Mouse (Mus musculus) midbrain, embryonic 14.5 days (tissue): ENCODE measurements around the gene Akr1b8. TPM values are rescaled to one million over a fixed set of nuclear protein-coding genes. Genes with fewer than 3 reads are reported as not detected.

Experiments used
- ATAC-seq: fragments of 200-750 bp; cut with Nextera tagmentation; 2 replicates; pipeline ENCODE4 v1.8.0; 2017; ENCODE audit warnings: moderate number of reproducible peaks, moderate library complexity; ENCODE audit not compliant: low FRiP score, low TSS enrichment
- DNase-seq: peaks from one replicate; pipeline ENCODE4 v3.0.0-alpha.2; 2015
- H3K27ac ChIP-seq: fragments of 300-500 bp; sonication (generic); replicated peaks from 2 replicates; pipeline ENCODE4 v1.5.1; 2014; ENCODE audit warnings: mild to moderate bottlenecking, low read depth, low read length, moderate library complexity
- H3K27me3 ChIP-seq: fragments of 300-500 bp; sonication (generic); 2 replicates; pipeline ENCODE4 v1.6.1; 2014; ENCODE audit warnings: low read length, control low read depth, mixed read lengths; ENCODE audit not compliant: control insufficient read depth, insufficient read depth
- H3K36me3 ChIP-seq: fragments of 300-500 bp; sonication (generic); 2 replicates; pipeline ENCODE4 v1.6.1; 2014; ENCODE audit warnings: low read length, control low read depth; ENCODE audit not compliant: control insufficient read depth, insufficient read depth
- H3K4me1 ChIP-seq: fragments of 300-500 bp; sonication (generic); 2 replicates; pipeline ENCODE4 v1.6.1; 2014; ENCODE audit warnings: mild to moderate bottlenecking, antibody characterized with exemption, low read length, control low read depth; ENCODE audit not compliant: control insufficient read depth, insufficient read depth
- H3K4me2 ChIP-seq: fragments of 300-500 bp; sonication (generic); 2 replicates; pipeline ENCODE4 v1.6.1; 2014; ENCODE audit warnings: mild to moderate bottlenecking, low read length, moderate library complexity
- H3K4me3 ChIP-seq: fragments of 300-500 bp; sonication (generic); replicated peaks from 2 replicates; pipeline ENCODE4 v1.5.1; 2014; ENCODE audit warnings: low read depth, low read length
- H3K9ac ChIP-seq: fragments of 300-500 bp; sonication (generic); replicated peaks from 2 replicates; pipeline ENCODE4 v1.6.1; 2014; ENCODE audit warnings: mild to moderate bottlenecking, low read length, moderate library complexity
- H3K9me3 ChIP-seq: fragments of 300-500 bp; sonication (generic); 2 replicates; pipeline ENCODE4 v1.6.1; 2016; ENCODE audit warnings: low read length, control low read depth, mixed read lengths; ENCODE audit not compliant: control insufficient read depth
- WGBS: fragments of 180-500 bp; shearing (Covaris S2); extraction: QIAGEN DNeasy Blood & Tissue Kit; methylation state at CpG from one replicate; pipeline ENCODE4 v1.1.7; 2014; 5-methylcytosine and 5-hydroxymethylcytosine counted together
- polyA plus RNA-seq: library from polyadenylated mRNA; unstranded; fragments of >200 nt; fragmentation: Nextera tagmentation; extraction: Ambion mirVana; gene quantifications from 2 replicates; pipeline ENCODE4 v1.2.1, GENCODE M21; 2014

Gene Akr1b8
- 3.2 and 4.5 TPM in 2 replicates for polyA plus RNA-seq

GRCm38 (mm10) chr6:34353658-34354353 lies at the start of gene Akr1b8:
TSS of gene Akr1b8 (plus strand) at chr6:34354119.
- Histone ChIP-seq H3K4me1 (0 out of 2 replicates have a peak, but pooled peaks cover 6% of the 10 kb centered on the region), H3K4me2 (peak within 1 kb of the TSS; percentile 50), H3K9ac (no peak within 1 kb of the TSS), H3K36me3 (no peaks in the 10 kb centered on the region), H3K9me3 (no peaks in the 10 kb centered on the region), H3K27ac (no peak within 1 kb of the TSS), H3K4me3 (0 out of 2 replicates have a peak within 1 kb of the TSS, but pooled peaks have one; percentile 17), H3K27me3 (no peaks in the 10 kb centered on the region)
- DNase-seq (peak; percentile 36), ATAC-seq (no peak)
- 16% methylated on average over 16 of the region's 16 CpGs for WGBS

- H3K36me3 ChIP-seq = peaks cover 30% of the 10 kb centered on the region
- ATAC-seq (no peak), DNase-seq (no peak)
- H3K9me3 ChIP-seq = no peaks in the 10 kb centered on the region
- no peaks in the 10 kb centered on the region for H3K4me1 ChIP-seq
- no peak overlapping the region for H3K9ac ChIP-seq
- H3K4me2 ChIP-seq = no peak overlapping the region
- no peak overlapping the region for H3K27ac ChIP-seq
- H3K27me3 ChIP-seq = no peaks in the 10 kb centered on the region
- 77% methylated on average over 10 of the region's 10 CpGs for WGBS
- H3K4me3 ChIP-seq = no peak overlapping the region
These were observed 49.2 kb upstream of the Akr1b8 start for GRCm38 (mm10) chr6:34304675-34305241.

- ATAC-seq (no peak), DNase-seq (no peak)
- H3K27ac ChIP-seq = no peak overlapping the region
- H3K9ac ChIP-seq = no peak overlapping the region
- H3K9me3 ChIP-seq = no peaks in the 10 kb centered on the region
- H3K4me1 ChIP-seq = no peaks in the 10 kb centered on the region
- peaks cover 36% of the 10 kb centered on the region for H3K36me3 ChIP-seq
- no peak overlapping the region for H3K4me3 ChIP-seq
- H3K27me3 ChIP-seq = no peaks in the 10 kb centered on the region
- no peak overlapping the region for H3K4me2 ChIP-seq
- WGBS = 92% methylated on average over 6 of the region's 6 CpGs
These were observed 47.1 kb upstream of the Akr1b8 start for GRCm38 (mm10) chr6:34306797-34307196.

GRCm38 (mm10) chr6:34309526-34309925 lies 44.4 kb upstream of the Akr1b8 start:
- Histone ChIP-seq H3K4me3 (no peak overlapping the region), H3K36me3 (peaks cover 36% of the 10 kb centered on the region)

GRCm38 (mm10) chr6:34310023-34310595 lies 43.8 kb upstream of the Akr1b8 start:
- H3K4me3 ChIP-seq = no peak overlapping the region
- DNase-seq (no peak), ATAC-seq (no peak)
- H3K9me3 ChIP-seq = no peaks in the 10 kb centered on the region
- no peak overlapping the region for H3K4me2 ChIP-seq
- no peak overlapping the region for H3K9ac ChIP-seq
- no peak overlapping the region for H3K27ac ChIP-seq
- H3K27me3 ChIP-seq = no peaks in the 10 kb centered on the region
- no peaks in the 10 kb centered on the region for H3K4me1 ChIP-seq
- WGBS = 96% methylated on average over 11 of the region's 11 CpGs
- peaks cover 36% of the 10 kb centered on the region for H3K36me3 ChIP-seq

More at GRCm38 (mm10) chr6:34309526-34309925, 44.4 kb upstream of the Akr1b8 start:
- Histone ChIP-seq H3K9ac (no peak overlapping the region), H3K4me2 (no peak overlapping the region), H3K27me3 (no peaks in the 10 kb centered on the region), H3K4me1 (no peaks in the 10 kb centered on the region), H3K9me3 (no peaks in the 10 kb centered on the region), H3K27ac (no peak overlapping the region)
- ATAC-seq (no peak), DNase-seq (no peak)
- 93% methylated on average over 6 of the region's 6 CpGs for WGBS

GRCm38 (mm10) chr6:34313386-34313785 lies 40.5 kb upstream of the Akr1b8 start:
- Histone ChIP-seq H3K27ac (no peak overlapping the region), H3K4me2 (no peak overlapping the region), H3K4me1 (no peaks in the 10 kb centered on the region), H3K9ac (no peak overlapping the region), H3K4me3 (no peak overlapping the region), H3K36me3 (peaks cover 19% of the 10 kb centered on the region), H3K27me3 (no peaks in the 10 kb centered on the region), H3K9me3 (no peaks in the 10 kb centered on the region)
- ATAC-seq = no peak
- DNase-seq = no peak
- WGBS = 84% methylated on average over 9 of the region's 9 CpGs

GRCm38 (mm10) chr6:34313921-34314320 lies 40.0 kb upstream of the Akr1b8 start:
- Histone ChIP-seq H3K36me3 (peaks cover 14% of the 10 kb centered on the region), H3K4me1 (no peaks in the 10 kb centered on the region), H3K4me3 (no peak overlapping the region), H3K9me3 (no peaks in the 10 kb centered on the region), H3K27ac (no peak overlapping the region), H3K4me2 (no peak overlapping the region), H3K27me3 (no peaks in the 10 kb centered on the region), H3K9ac (no peak overlapping the region)
- 96% methylated on average over 2 of the region's 2 CpGs for WGBS
- no peak for ATAC-seq
- no peak for DNase-seq

- no peak within 1 kb of the TSS for H3K27ac ChIP-seq
- ATAC-seq = peak; percentile 99
These were observed 36.8 kb upstream of the Akr1b8 start, which contains the start of gene Akr1b3 for GRCm38 (mm10) chr6:34316854-34317771. TSS of gene Akr1b3 (minus strand) at chr6:34317478.

More at GRCm38 (mm10) chr6:34316854-34317771, 36.8 kb upstream of the Akr1b8 start, which contains the start of gene Akr1b3:
- H3K9ac ChIP-seq = peak within 1 kb of the TSS; percentile 64
- H3K27me3 ChIP-seq = no peaks in the 10 kb centered on the region
- H3K9me3 ChIP-seq = no peaks in the 10 kb centered on the region
- no peaks in the 10 kb centered on the region for H3K4me1 ChIP-seq
- H3K4me2 ChIP-seq = peak within 1 kb of the TSS; percentile 89
- H3K4me3 ChIP-seq = peak within 1 kb of the TSS; percentile 65
- H3K36me3 ChIP-seq = no peaks in the 10 kb centered on the region
- peak; percentile 96 for DNase-seq
- under 1% methylated on average over 60 of the region's 60 CpGs for WGBS
